Mouse (Mus musculus) midbrain, postnatal 0 days (tissue): ENCODE measurements around the gene Sema4d. TPM values are rescaled to one million over a fixed set of nuclear protein-coding genes. Genes with fewer than 3 reads are reported as not detected.

Experiments used
- ATAC-seq: fragments of 200-750 bp; cut with Nextera tagmentation; 2 replicates; pipeline ENCODE4 v1.8.0; 2017; ENCODE audit warnings: moderate number of reproducible peaks, mild to moderate bottlenecking, moderate TSS enrichment, moderate library complexity; ENCODE audit not compliant: low FRiP score
- DNase-seq: peaks from one replicate; pipeline ENCODE4 v3.0.0-alpha.2; 2015; ENCODE audit warnings: low spot score
- H3K27ac ChIP-seq: fragments of 300-500 bp; sonication (generic); 2 replicates; pipeline ENCODE4 v1.5.1; 2014; ENCODE audit warnings: low read depth, mild to moderate bottlenecking, low read length, mixed read lengths
- H3K27me3 ChIP-seq: fragments of 300-500 bp; sonication (generic); 2 replicates; pipeline ENCODE4 v1.6.1; 2014; ENCODE audit warnings: low read length, control low read depth, mixed read lengths; ENCODE audit not compliant: insufficient read depth
- H3K36me3 ChIP-seq: fragments of 300-500 bp; sonication (generic); 2 replicates; pipeline ENCODE4 v1.6.1; 2014; ENCODE audit warnings: low read length, control low read depth, mixed read lengths; ENCODE audit not compliant: insufficient read depth
- H3K4me1 ChIP-seq: fragments of 300-500 bp; sonication (generic); 2 replicates; pipeline ENCODE4 v1.6.1; 2014; ENCODE audit warnings: mild to moderate bottlenecking, control low read depth, antibody characterized with exemption, low read length, mixed read lengths; ENCODE audit not compliant: insufficient read depth
- H3K4me2 ChIP-seq: fragments of 300-500 bp; sonication (generic); 2 replicates; pipeline ENCODE4 v1.6.1; 2014; ENCODE audit warnings: low read depth, mild to moderate bottlenecking, low read length, mixed read lengths; ENCODE audit not compliant: poor library complexity, severe bottlenecking
- H3K4me3 ChIP-seq: fragments of 300-500 bp; sonication (generic); 2 replicates; pipeline ENCODE4 v1.5.1; 2014; ENCODE audit warnings: low read depth, mild to moderate bottlenecking, low read length, moderate library complexity
- H3K9ac ChIP-seq: fragments of 300-500 bp; sonication (generic); replicated peaks from 2 replicates; pipeline ENCODE4 v1.6.1; 2014; ENCODE audit warnings: mild to moderate bottlenecking, low read length, moderate library complexity, mixed read lengths; ENCODE audit not compliant: poor library complexity, severe bottlenecking
- H3K9me3 ChIP-seq: fragments of 300-500 bp; sonication (generic); 2 replicates; pipeline ENCODE4 v1.6.1; 2016; ENCODE audit warnings: low read length, control low read depth
- CTCF ChIP-seq: IDR thresholded peaks from 2 replicates; pipeline ENCODE4 v1.5.1; 2016; ENCODE audit warnings: antibody characterized with exemption, mild to moderate bottlenecking
- WGBS: fragments of 180-500 bp; shearing (Covaris S2); extraction: QIAGEN DNeasy Blood & Tissue Kit; methylation state at CpG from one replicate; pipeline ENCODE4 v1.1.7; 2014; 5-methylcytosine and 5-hydroxymethylcytosine counted together
- polyA plus RNA-seq: library from polyadenylated mRNA; unstranded; fragments of >200 nt; fragmentation: Nextera tagmentation; extraction: Ambion mirVana; gene quantifications from 2 replicates; pipeline ENCODE4 v1.2.1, GENCODE M21; 2015
- total RNA-seq: library from RNA; depleted of rRNA; stranded (reverse); fragments of >200 nt; gene quantifications from 2 replicates; pipeline ENCODE4 v1.2.3, GENCODE M21; 2014

Sema4d gene
- total and polyA plus RNA-seq, 2 experiments from 2014 or later, result 13.7 to 19.3 TPM

GRCm38 (mm10) chr13:51752346-51753167 is 41.0 kb downstream of the Sema4d start:
- ATAC-seq, result no peak
- WGBS, result 53% methylated on average over 15 of the region's 15 CpGs
- Histone ChIP-seq H3K4me3 (no peak overlapping the region), H3K4me2 (no peak overlapping the region), H3K36me3 (no peaks in the 10 kb centered on the region), H3K9ac (no peak overlapping the region; the same call in 1 of the 2 replicates), H3K4me1 (peaks cover 3% of the 10 kb centered on the region; the same call in 1 of the 2 replicates), H3K9me3 (no peaks in the 10 kb centered on the region), H3K27me3 (no peaks in the 10 kb centered on the region), H3K27ac (0 out of 2 replicates have a peak overlapping the region, but pooled peaks have one; percentile 9)
- no peak for TF ChIP-seq CTCF
- DNase-seq, result no peak

DNA sequence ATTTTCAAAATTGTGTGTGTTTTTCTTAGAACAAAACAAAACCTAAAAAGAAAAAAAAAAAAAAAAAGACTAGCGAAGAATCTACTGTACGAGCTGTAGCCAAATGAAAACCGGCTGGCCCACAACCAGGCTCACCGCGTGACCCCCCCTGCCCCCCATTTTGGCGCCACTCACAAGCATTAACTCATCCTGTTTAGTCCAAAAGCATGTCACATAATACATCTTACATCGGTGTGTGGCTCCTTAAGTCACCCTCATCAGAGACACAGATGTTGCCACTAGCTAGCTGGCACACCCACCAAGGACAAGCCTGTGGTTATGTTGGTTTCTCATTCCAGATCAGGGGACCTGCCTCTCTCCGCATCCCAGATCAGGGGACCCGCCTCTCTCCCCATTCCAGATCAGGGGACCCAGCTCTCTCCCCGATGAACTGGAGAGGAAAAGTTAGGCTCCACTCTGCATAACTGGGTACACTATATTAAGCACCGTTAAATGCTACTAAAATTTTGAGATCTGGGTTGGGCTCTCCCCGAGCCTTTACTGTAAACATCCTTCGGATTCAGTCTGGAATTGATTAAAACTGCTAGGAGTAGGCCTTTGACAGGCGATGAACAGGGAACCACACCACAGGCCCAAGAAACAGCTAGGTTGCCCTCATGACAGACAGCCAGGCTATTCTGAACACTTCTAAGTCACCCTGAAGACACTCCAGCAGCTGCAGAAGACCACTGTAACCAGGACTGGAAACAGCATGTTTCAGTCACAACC is 43.8 kb downstream of the Sema4d start:
- H3K4me3 ChIP-seq, result no peak overlapping the region
- H3K9me3 ChIP-seq, result no peaks in the 10 kb centered on the region
- H3K27me3 ChIP-seq, result no peaks in the 10 kb centered on the region
- TF ChIP-seq CTCF, result no peak
- no peak overlapping the region for H3K4me2 ChIP-seq
- no peak overlapping the region for H3K9ac ChIP-seq
- no peaks in the 10 kb centered on the region for H3K36me3 ChIP-seq
- DNase-seq (no peak), ATAC-seq (no peak)
- whole genome bisulfite sequencing, result 86% methylated on average over 14 of the region's 14 CpGs
- no peak overlapping the region for H3K27ac ChIP-seq
- no peaks in the 10 kb centered on the region; the same call in 1 of the 2 replicates for H3K4me1 ChIP-seq

- no peaks in the 10 kb centered on the region for H3K36me3 ChIP-seq
- WGBS, result 77% methylated on average over 12 of the region's 12 CpGs
These were observed 45.5 kb downstream of the Sema4d start for GRCm38 (mm10) chr13:51748009-51748552.

GRCm38 (mm10) chr13:51747069-51747468 is 46.5 kb downstream of the Sema4d start:
- Histone ChIP-seq H3K4me3 (no peak overlapping the region), H3K9me3 (no peaks in the 10 kb centered on the region), H3K4me1 (no peaks in the 10 kb centered on the region), H3K4me2 (no peak overlapping the region), H3K9ac (no peak overlapping the region), H3K27me3 (no peaks in the 10 kb centered on the region), H3K36me3 (no peaks in the 10 kb centered on the region), H3K27ac (no peak overlapping the region)
- DNase-seq, result no peak
- TF ChIP-seq CTCF, result no peak
- WGBS, result 86% methylated on average over 7 of the region's 7 CpGs
- no peak for ATAC-seq

More at GRCm38 (mm10) chr13:51748009-51748552, 45.5 kb downstream of the Sema4d start:
- Histone ChIP-seq H3K9ac (no peak overlapping the region), H3K4me3 (no peak overlapping the region), H3K27me3 (no peaks in the 10 kb centered on the region), H3K27ac (no peak overlapping the region), H3K4me1 (no peaks in the 10 kb centered on the region; the same call in 1 of the 2 replicates), H3K4me2 (no peak overlapping the region), H3K9me3 (no peaks in the 10 kb centered on the region)
- DNase-seq, result no peak
- no peak for TF ChIP-seq CTCF
- ATAC-seq, result no peak

- Histone ChIP-seq H3K4me1 (no peaks in the 10 kb centered on the region), H3K4me2 (no peak overlapping the region), H3K27ac (no peak overlapping the region), H3K27me3 (no peaks in the 10 kb centered on the region), H3K9me3 (no peaks in the 10 kb centered on the region), H3K36me3 (no peaks in the 10 kb centered on the region), H3K4me3 (no peak overlapping the region), H3K9ac (no peak overlapping the region)
- DNase-seq (no peak), ATAC-seq (no peak)
- 62% methylated on average over 5 of the region's 5 CpGs for WGBS
- TF ChIP-seq CTCF, result no peak
These were observed 47.7 kb downstream of the Sema4d start for GRCm38 (mm10) chr13:51745862-51746261.
